34 mouse cellular contexts compared by ENCODE assay signal in genomic region chr2:139932211-139932610, GRCm38 (mm10).
"Had no signal": no experiment of that assay in that cellular context is flagged by ENCODE, and none has a peak within 500 bp of the region (broad histone marks: within the 10 kb centered on the region; RNA-seq: fewer than 3 reads in every experiment).

No protein-coding gene starts in this region.

- ATAC-seq: hindbrain, embryonic 16.5 days; hindbrain, postnatal 0 days; inflammation-experienced regulatory T-cells, adult 6 months; intestine, embryonic 15.5 days; intestine, embryonic 16.5 days; intestine, postnatal 0 days had no signal

- H3K27me3 ChIP-seq: heart, embryonic 12.5 days; heart, embryonic 13.5 days; heart, embryonic 15.5 days; hindbrain, embryonic 12.5 days; hindbrain, embryonic 13.5 days; hindbrain, embryonic 15.5 days; intestine, embryonic 15.5 days; kidney, embryonic 15.5 days had no signal

- H3K4me1 ChIP-seq: heart, embryonic 12.5 days; heart, embryonic 13.5 days; heart, embryonic 15.5 days; hindbrain, embryonic 10.5 days; hindbrain, embryonic 12.5 days; hindbrain, embryonic 13.5 days; hindbrain, embryonic 15.5 days; intestine, embryonic 15.5 days; kidney, embryonic 15.5 days had no signal

- DNase-seq: heart, postnatal 10 days; heart, postnatal 36 days; heart, postnatal 4 days; kidney, adult 11 months; kidney, adult 18-20 months; kidney, adult 2 months; kidney, adult 8-10 months; kidney, adult 9 months; kidney, postnatal 10 days; kidney, postnatal 14 days; kidney, postnatal 25 days; kidney, postnatal 36 days; kidney, postnatal 4 days; layer of hippocampus, adult 9-11 months; layer of hippocampus, postnatal 36 days had no signal

- H3K4me3 ChIP-seq: heart, embryonic 12.5 days; heart, embryonic 13.5 days; heart, embryonic 15.5 days; hindbrain, embryonic 10.5 days; hindbrain, embryonic 12.5 days; hindbrain, embryonic 13.5 days; hindbrain, embryonic 15.5 days; intestine, embryonic 15.5 days; kidney, embryonic 15.5 days; layer of hippocampus, adult 2 months; left cerebral cortex, adult 2 months had no signal

- H3K9ac ChIP-seq: heart, embryonic 12.5 days; heart, embryonic 13.5 days; heart, embryonic 15.5 days; hindbrain, embryonic 12.5 days; hindbrain, embryonic 13.5 days; hindbrain, embryonic 14.5 days; hindbrain, embryonic 15.5 days; intestine, embryonic 15.5 days; kidney, embryonic 15.5 days had no signal

- H3K9me3 ChIP-seq: heart, embryonic 12.5 days; heart, embryonic 13.5 days; heart, embryonic 15.5 days; hindbrain, embryonic 10.5 days; hindbrain, embryonic 12.5 days; hindbrain, embryonic 13.5 days; hindbrain, embryonic 15.5 days; intestine, embryonic 15.5 days; kidney, embryonic 15.5 days had no signal

- H3K36me3 ChIP-seq: heart, embryonic 12.5 days; heart, embryonic 13.5 days; heart, embryonic 15.5 days; hindbrain, embryonic 10.5 days; hindbrain, embryonic 12.5 days; hindbrain, embryonic 15.5 days; intestine, embryonic 15.5 days; kidney, embryonic 15.5 days had no signal

- H3K4me2 ChIP-seq: heart, embryonic 11.5 days; heart, embryonic 12.5 days; heart, embryonic 13.5 days; heart, embryonic 15.5 days; hindbrain, embryonic 12.5 days; hindbrain, embryonic 13.5 days; hindbrain, embryonic 14.5 days; hindbrain, embryonic 15.5 days; intestine, embryonic 15.5 days; kidney, embryonic 15.5 days had no signal

- H3K27ac ChIP-seq: heart, embryonic 13.5 days; heart, embryonic 15.5 days; hindbrain, embryonic 10.5 days; hindbrain, embryonic 12.5 days; hindbrain, embryonic 13.5 days; hindbrain, embryonic 14.5 days; hindbrain, embryonic 15.5 days; hindbrain, postnatal 0 days; intestine, embryonic 15.5 days; kidney, embryonic 15.5 days; kidney, postnatal 0 days; layer of hippocampus, adult 2 months; left cerebral cortex, adult 2 months had no signal
